Mouse (Mus musculus): Measurements from ENCODE around the gene Gm13272. TPM values are rescaled to one million over a fixed set of nuclear protein-coding genes. Genes with fewer than 3 reads are reported as not detected.
A peak's percentile ranks its signal among the peaks of the same experiment; 100 is the strongest.
"Not testable (repeated sequence)": the region's sequence is repeated elsewhere in the genome, so short reads cannot be mapped to it uniquely, and the experiment has no call there.

Gm13272 gene
- total and polyA plus RNA-seq, 2 experiments from 2014 or later: not detected

- H3K4me2 ChIP-seq (ENCODE audit: low read depth); ATAC-seq; H3K36me3 ChIP-seq (ENCODE audit: insufficient read depth); H3K4me1 ChIP-seq (ENCODE audit: insufficient read depth); H3K9ac ChIP-seq; DNase-seq; H3K27ac ChIP-seq (ENCODE audit: low read depth, low read length); H3K9me3 ChIP-seq (ENCODE audit: low read length); H3K4me3 ChIP-seq (ENCODE audit: low read depth, low read length); H3K27me3 ChIP-seq (ENCODE audit: insufficient read depth, low read length): not testable (repeated sequence)
- 83% methylated on average over 14 of the region's 15 CpGs for WGBS
- 0 out of 2 replicates have a peak, but pooled peaks have one; percentile 9 for TF ChIP-seq CTCF (IDR thresholded peaks at IDR 0.05; ENCODE audit: low read depth)
Observed at GRCm38 (mm10) chr4:88754818-88755340, 24.8 kb upstream of the Gm13272 start, which contains the start of gene Gm13271. Gene Gm13271, plus strand, starts transcription at chr4:88754868.

DNA sequence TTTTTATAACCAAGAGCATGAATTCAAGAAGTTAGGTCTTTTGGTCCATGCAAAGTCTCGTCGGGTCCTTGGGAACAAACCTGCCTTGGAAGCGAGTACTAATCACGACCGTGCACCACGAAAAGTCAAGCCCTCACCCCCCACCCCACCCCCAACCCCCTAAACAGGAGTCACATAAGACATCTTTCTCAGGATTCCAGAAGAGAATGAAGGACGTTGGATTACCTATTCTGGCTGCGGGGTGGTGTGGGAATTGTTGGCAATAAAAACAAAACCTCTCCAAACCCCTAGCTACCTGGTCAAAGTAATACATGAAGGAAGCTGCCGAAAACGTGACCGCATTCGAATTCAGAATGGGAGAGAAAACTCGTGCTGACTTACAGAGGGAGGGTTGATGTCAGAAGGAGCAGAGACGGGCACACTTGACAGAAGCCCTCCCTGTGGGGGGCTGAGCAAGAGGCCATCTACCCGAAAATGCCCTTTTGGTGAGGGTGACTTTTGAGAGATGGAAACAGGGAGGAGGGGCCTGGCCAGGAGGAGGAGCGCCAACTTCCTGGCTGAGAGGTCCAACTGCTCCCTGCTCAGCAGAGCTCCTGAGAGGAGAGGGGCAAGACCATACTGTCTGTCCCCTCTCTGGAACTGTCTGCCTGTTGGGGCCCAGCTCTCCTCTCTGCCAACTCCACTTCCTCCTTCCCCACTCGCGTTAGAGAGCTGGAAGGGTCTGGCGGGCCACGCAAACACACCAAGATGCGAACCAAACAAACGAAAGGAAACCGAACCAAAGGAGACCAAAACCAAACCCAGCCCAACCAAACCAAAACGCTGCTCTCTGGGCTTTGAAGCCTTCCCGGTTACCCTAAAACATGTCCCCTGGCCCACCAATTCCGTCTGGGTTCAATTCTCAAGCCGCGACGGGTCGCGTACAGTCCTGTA lies 22.8 kb upstream of the Gm13272 start:
- DNase-seq: peak; percentile 27
- WGBS: 11% methylated on average over 28 of the region's 31 CpGs
- not testable (repeated sequence) for H3K36me3 ChIP-seq (ENCODE audit: insufficient read depth)

GRCm38 (mm10) chr4:88757628-88758031 lies 22.0 kb upstream of the Gm13272 start:
- H3K9ac ChIP-seq: peak overlapping the region; percentile 39; the same call in 1 of the 2 replicates
- peak overlapping the region; percentile 35; the same call in 1 of the 2 replicates for H3K27ac ChIP-seq (ENCODE audit: low read depth, low read length)
- H3K4me3 ChIP-seq (ENCODE audit: low read depth, low read length): peak overlapping the region; percentile 40
- H3K9me3 ChIP-seq (ENCODE audit: low read length); H3K36me3 ChIP-seq (ENCODE audit: insufficient read depth); H3K27me3 ChIP-seq (ENCODE audit: insufficient read depth, low read length); H3K4me1 ChIP-seq (ENCODE audit: insufficient read depth): not testable (repeated sequence)
- peak overlapping the region; percentile 75 for H3K4me2 ChIP-seq (ENCODE audit: low read depth)
- ATAC-seq (peak; percentile 100), DNase-seq (peak; percentile 85)
- peak; percentile 77 for TF ChIP-seq CTCF (IDR thresholded peaks at IDR 0.05; ENCODE audit: low read depth)
- under 1% methylated on average over 21 of the region's 21 CpGs for WGBS

More for the DNA sequence above, 22.8 kb upstream of the Gm13272 start:
- Histone ChIP-seq H3K4me2 (ENCODE audit: low read depth) (peak overlapping the region; percentile 75), H3K27ac (ENCODE audit: low read depth, low read length) (peak overlapping the region; percentile 35; the same call in 1 of the 2 replicates), H3K9ac (peak overlapping the region; percentile 39; the same call in 1 of the 2 replicates), H3K4me3 (ENCODE audit: low read depth, low read length) (peak overlapping the region; percentile 40)
- not testable (repeated sequence) for ATAC-seq; H3K9me3 ChIP-seq (ENCODE audit: low read length); H3K4me1 ChIP-seq (ENCODE audit: insufficient read depth); H3K27me3 ChIP-seq (ENCODE audit: insufficient read depth, low read length)

GRCm38 (mm10) chr4:88758751-88759150 lies 20.9 kb upstream of the Gm13272 start:
- not testable (repeated sequence) for H3K9ac ChIP-seq; DNase-seq; ATAC-seq; H3K4me3 ChIP-seq (ENCODE audit: low read depth, low read length); H3K27me3 ChIP-seq (ENCODE audit: insufficient read depth, low read length); H3K36me3 ChIP-seq (ENCODE audit: insufficient read depth); H3K4me1 ChIP-seq (ENCODE audit: insufficient read depth); H3K9me3 ChIP-seq (ENCODE audit: low read length); H3K27ac ChIP-seq (ENCODE audit: low read depth, low read length); H3K4me2 ChIP-seq (ENCODE audit: low read depth)
- WGBS: 92% methylated on average over 9 of the region's 9 CpGs

DNA sequence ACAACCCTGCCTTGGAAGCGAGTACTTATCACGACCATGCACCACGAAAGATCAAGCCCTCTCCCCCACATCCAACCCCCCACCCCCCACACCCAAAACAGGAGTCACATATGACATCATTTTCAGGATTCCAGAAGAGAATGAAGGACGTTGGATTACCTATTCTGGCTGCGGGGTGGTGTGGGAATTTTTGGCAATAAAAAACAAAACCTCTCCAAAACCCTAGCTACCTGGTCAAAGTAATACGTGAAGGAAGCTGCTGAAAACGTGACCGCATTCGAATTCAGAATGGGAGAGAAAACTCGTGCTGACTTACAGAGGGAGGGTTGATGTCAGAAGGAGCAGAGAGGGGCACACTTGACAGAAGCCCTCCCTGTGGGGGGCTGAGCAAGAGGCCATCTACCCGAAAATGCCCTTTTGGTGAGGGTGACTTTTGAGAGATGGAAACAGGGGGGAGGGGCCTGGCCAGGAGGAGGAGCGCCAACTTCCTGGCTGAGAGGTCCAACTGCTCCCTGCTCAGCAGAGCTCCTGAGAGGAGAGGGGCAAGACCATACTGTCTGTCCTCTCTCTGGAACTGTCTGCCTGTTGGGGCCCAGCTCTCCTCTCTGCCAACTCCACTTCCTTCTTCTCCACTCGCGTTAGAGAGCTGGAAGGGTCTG lies 19.9 kb upstream of the Gm13272 start, which contains the start of gene Gm13283:
Gene Gm13283 (plus strand): TSS at position 510 of the 659 bp plus-strand sequence.
- not testable (repeated sequence) for H3K36me3 ChIP-seq (ENCODE audit: insufficient read depth); ATAC-seq; H3K4me1 ChIP-seq (ENCODE audit: insufficient read depth); H3K9me3 ChIP-seq (ENCODE audit: low read length); H3K27ac ChIP-seq (ENCODE audit: low read depth, low read length); H3K9ac ChIP-seq; H3K27me3 ChIP-seq (ENCODE audit: insufficient read depth, low read length); DNase-seq
- 34% methylated on average over 8 of the region's 14 CpGs for WGBS
- peak within 1 kb of the TSS; percentile 27 for H3K4me3 ChIP-seq (ENCODE audit: low read depth, low read length)
- peak within 1 kb of the TSS; percentile 62 for H3K4me2 ChIP-seq (ENCODE audit: low read depth)

DNA sequence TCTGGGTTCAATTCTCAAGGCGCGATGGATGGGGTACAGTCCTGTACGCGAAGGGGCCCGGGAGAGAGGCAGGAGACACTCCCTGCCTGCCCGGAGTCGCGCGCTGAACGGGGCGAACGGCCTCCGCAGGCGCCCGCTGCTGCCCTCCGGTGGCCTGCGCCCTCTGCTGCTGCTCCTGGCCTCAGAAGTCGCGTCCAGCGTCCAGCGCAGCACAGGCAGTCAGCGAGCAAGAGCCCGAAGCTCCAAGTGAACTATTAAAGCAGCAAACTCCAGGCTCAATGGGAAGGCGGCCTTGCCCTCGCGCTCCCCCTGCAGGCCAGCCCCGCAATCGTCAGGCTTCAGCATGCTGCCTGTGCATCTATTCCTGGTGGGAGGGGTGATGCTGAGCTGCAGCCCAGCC lies 19.2 kb upstream of the Gm13272 start:
- not testable (repeated sequence) for ATAC-seq; H3K9ac ChIP-seq; H3K4me1 ChIP-seq (ENCODE audit: insufficient read depth); H3K36me3 ChIP-seq (ENCODE audit: insufficient read depth); H3K27ac ChIP-seq (ENCODE audit: low read depth, low read length); H3K9me3 ChIP-seq (ENCODE audit: low read length); H3K27me3 ChIP-seq (ENCODE audit: insufficient read depth, low read length)
- DNase-seq: peak; percentile 51
- H3K4me2 ChIP-seq (ENCODE audit: low read depth): peak overlapping the region; percentile 62
- H3K4me3 ChIP-seq (ENCODE audit: low read depth, low read length): peak overlapping the region; percentile 27
- 0% methylated on average over 17 of the region's 28 CpGs for WGBS
- peak; percentile 62 for TF ChIP-seq CTCF (IDR thresholded peaks at IDR 0.05; ENCODE audit: low read depth)

DNA sequence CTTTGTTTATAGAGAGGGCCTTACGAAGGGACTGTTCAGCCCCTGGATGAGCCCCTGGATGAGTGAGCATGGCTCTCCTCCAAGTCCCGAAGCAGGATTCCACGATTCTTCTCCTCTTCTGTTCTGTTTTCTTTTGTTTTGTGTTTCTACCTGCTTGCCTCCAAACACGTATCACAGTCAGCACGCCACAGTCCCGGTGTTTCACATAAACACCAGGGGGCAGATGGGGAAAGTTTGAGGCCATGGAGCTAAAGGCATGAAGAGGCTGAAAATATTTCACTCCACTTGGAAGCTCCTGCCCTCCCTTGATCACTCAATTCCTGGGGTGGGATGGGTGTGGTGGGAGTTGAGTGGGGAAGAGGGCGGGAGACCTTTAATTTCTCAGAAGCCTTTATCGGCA lies 17.9 kb upstream of the Gm13272 start:
- not testable (repeated sequence) for H3K4me1 ChIP-seq (ENCODE audit: insufficient read depth); DNase-seq; H3K27me3 ChIP-seq (ENCODE audit: insufficient read depth, low read length); H3K27ac ChIP-seq (ENCODE audit: low read depth, low read length); H3K9ac ChIP-seq; H3K4me3 ChIP-seq (ENCODE audit: low read depth, low read length); H3K36me3 ChIP-seq (ENCODE audit: insufficient read depth); ATAC-seq; H3K9me3 ChIP-seq (ENCODE audit: low read length); H3K4me2 ChIP-seq (ENCODE audit: low read depth)
- WGBS: 59% methylated on average over 6 of the region's 8 CpGs

DNA sequence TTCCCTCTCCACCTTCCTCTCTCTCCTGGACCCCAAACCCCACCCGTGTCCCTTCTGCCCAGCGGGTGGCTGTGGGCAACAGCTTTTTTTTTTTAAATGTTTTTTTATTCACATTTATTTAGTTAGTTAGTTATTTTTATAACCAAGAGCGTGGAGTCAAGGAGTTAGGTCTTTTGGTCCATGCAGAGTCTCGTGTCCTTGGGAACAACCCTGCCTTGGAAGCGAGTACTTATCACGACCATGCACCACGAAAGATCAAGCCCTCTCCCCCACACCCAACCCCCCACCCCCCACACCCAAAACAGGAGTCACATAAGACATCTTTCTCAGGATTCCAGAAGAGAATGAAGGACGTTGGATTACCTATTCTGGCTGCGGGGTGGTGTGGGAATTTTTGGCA lies 17.3 kb upstream of the Gm13272 start:
- H3K4me3 ChIP-seq (ENCODE audit: low read depth, low read length); H3K27me3 ChIP-seq (ENCODE audit: insufficient read depth, low read length); H3K9me3 ChIP-seq (ENCODE audit: low read length); ATAC-seq; H3K36me3 ChIP-seq (ENCODE audit: insufficient read depth); H3K4me2 ChIP-seq (ENCODE audit: low read depth); H3K9ac ChIP-seq; H3K4me1 ChIP-seq (ENCODE audit: insufficient read depth); H3K27ac ChIP-seq (ENCODE audit: low read depth, low read length); DNase-seq: not testable (repeated sequence)
- WGBS: 60% methylated on average over 8 of the region's 9 CpGs

Measured in forebrain, postnatal 0 days (tissue).